Mouse (Mus musculus) leukemia stem cell, adult 10-12 weeks (primary cell): ENCODE results near the gene Susd6. TPM values are rescaled to one million over a fixed set of nuclear protein-coding genes. Genes with fewer than 3 reads are reported as not detected.

Experiments
- polyA plus RNA-seq: library from polyadenylated mRNA; stranded (reverse); fragments of >175 nt; gene quantifications from 2 replicates; pipeline ENCODE4 v1.2.3, GENCODE M21; 2012; ENCODE audit warnings: low replicate concordance

Susd6 gene
- 15.4 and 32.6 TPM in 2 replicates for polyA plus RNA-seq

GRCm38 (mm10) chr12:80789849-80790694 is at the start of gene Susd6:
TSS of gene Susd6 (plus strand) at chr12:80790510.

GRCm38 (mm10) chr12:80760396-80760801 is 29.9 kb upstream of the Susd6 start, which contains the start of gene Ccdc177:
TSS of gene Ccdc177 (minus strand) at chr12:80760687.

Other genes starting within 250 kb of the Susd6 start
- 3.0 and 13.0 TPM in 2 replicates for gene Slc39a9, start 146.6 kb upstream of the Susd6 start, polyA plus RNA-seq
- gene Erh, start 146.2 kb upstream of the Susd6 start, polyA plus RNA-seq = 2.7 and 18.9 TPM in 2 replicates
- 0.06 and 0.13 TPM in 2 replicates for gene Plekhd1, start 97.9 kb upstream of the Susd6 start, polyA plus RNA-seq
- gene Ccdc177, start 29.8 kb upstream of the Susd6 start, polyA plus RNA-seq = not detected in 2 replicates
- gene Srsf5, start 155.0 kb downstream of the Susd6 start, polyA plus RNA-seq = 12.6 and 81.5 TPM in 2 replicates
- not detected in 2 replicates for gene Slc10a1, start 178.2 kb downstream of the Susd6 start, polyA plus RNA-seq
- gene Smoc1, start 236.3 kb downstream of the Susd6 start, polyA plus RNA-seq = 0.10 TPM in 1 of 2 replicates, not detected in the other